Mouse (Mus musculus) testis, adult 2 months (tissue): Measurements from ENCODE around the gene Oscp1. TPM values are rescaled to one million over a fixed set of nuclear protein-coding genes. Genes with fewer than 3 reads are reported as not detected.

Experiments used
- H3K27ac ChIP-seq: fragments of 200-500 bp; 2 replicates; pipeline ENCODE4 v1.5.1; 2012; ENCODE audit warnings: low read depth, low read length; ENCODE audit not compliant: control insufficient read depth, insufficient read depth
- H3K27me3 ChIP-seq: fragments of 200-500 bp; 2 replicates; pipeline ENCODE4 v1.6.1; 2012; ENCODE audit warnings: mild to moderate bottlenecking, low read length, moderate library complexity; ENCODE audit not compliant: control insufficient read depth, insufficient read depth
- H3K36me3 ChIP-seq: fragments of 200-500 bp; 2 replicates; pipeline ENCODE4 v1.6.1; 2012; ENCODE audit warnings: mild to moderate bottlenecking, low read length; ENCODE audit not compliant: control insufficient read depth, insufficient read depth
- H3K4me1 ChIP-seq: fragments of 200-500 bp; 2 replicates; pipeline ENCODE4 v1.6.1; 2012; ENCODE audit warnings: low read length; ENCODE audit not compliant: control insufficient read depth, insufficient read depth
- H3K4me3 ChIP-seq: fragments of 200-500 bp; 2 replicates; pipeline ENCODE4 v1.5.1; 2012; ENCODE audit warnings: low read depth, mild to moderate bottlenecking, low read length, moderate library complexity, mixed read lengths; ENCODE audit not compliant: control insufficient read depth
- CTCF ChIP-seq: fragments of 200-500 bp; IDR thresholded peaks from 2 replicates; pipeline ENCODE4 v1.5.1; 2012; ENCODE audit warnings: low read depth, mild to moderate bottlenecking, inconsistent platforms, low read length, moderate library complexity; ENCODE audit not compliant: control insufficient read depth, insufficient read depth, insufficient replicate concordance
- POLR2A ChIP-seq: fragments of 200-500 bp; IDR thresholded peaks from 2 replicates; pipeline ENCODE4 v1.6.1; 2012; ENCODE audit warnings: low read depth, mild to moderate bottlenecking, inconsistent platforms, low read length, moderate library complexity; ENCODE audit not compliant: control insufficient read depth
- polyA plus RNA-seq: library from polyadenylated mRNA; depleted of rRNA; stranded (reverse); fragments of >200 nt; gene quantifications from 2 replicates; pipeline ENCODE4 v1.2.3, GENCODE M21; 2012

The Oscp1 gene
- polyA plus RNA-seq, 1 experiment: 189 TPM

DNA sequence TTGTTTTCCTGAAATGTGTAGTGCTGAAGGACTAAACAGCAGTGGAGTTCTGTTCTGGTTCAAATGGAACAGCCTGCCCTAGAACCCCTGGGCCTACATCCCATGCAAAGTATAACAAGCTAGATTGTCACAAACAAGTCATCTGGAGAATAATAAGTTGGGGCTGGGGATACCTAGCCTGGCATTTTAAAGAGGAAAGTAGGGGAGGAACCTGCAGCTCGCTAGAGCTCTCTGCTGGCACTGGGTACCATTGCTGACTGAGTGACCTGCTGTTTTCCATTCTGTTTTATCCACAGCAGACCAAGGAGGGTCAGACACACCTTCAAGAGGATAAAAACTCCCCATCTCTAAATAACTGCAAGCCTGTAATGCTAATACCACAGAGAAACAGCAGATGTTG lies 4.5 kb downstream of the Oscp1 start:
- TF ChIP-seq POLR2A (no peak), CTCF (no peak)
- no peak overlapping the region for H3K27ac ChIP-seq
- H3K4me1 ChIP-seq: peaks cover 3% of the 10 kb centered on the region
- H3K36me3 ChIP-seq: no peaks in the 10 kb centered on the region
- no peak overlapping the region for H3K4me3 ChIP-seq
- H3K27me3 ChIP-seq: no peaks in the 10 kb centered on the region

DNA sequence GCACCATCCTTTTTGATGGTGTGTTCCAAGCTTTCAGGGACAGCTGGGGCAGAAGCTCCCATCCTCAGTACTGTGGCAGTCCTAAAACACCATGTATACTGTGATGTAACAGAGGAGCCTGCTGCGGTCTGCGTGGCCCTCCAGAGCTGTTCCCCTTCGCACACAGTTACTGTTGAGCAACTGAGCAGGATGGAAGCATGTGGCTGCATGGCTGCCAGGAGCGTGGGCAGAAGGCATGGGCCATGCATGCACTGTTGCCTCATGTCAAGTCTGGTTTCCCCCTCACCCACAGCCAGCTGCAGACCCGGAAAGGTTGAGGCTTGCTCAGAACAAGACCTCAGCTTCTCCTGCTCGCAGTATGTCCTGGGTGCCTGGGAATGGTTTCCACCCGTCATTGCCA lies 6.9 kb downstream of the Oscp1 start:
- Histone ChIP-seq H3K4me3 (no peak overlapping the region), H3K4me1 (no peaks in the 10 kb centered on the region; the same call in 1 of the 2 replicates), H3K27ac (no peak overlapping the region), H3K27me3 (no peaks in the 10 kb centered on the region), H3K36me3 (no peaks in the 10 kb centered on the region)
- TF ChIP-seq POLR2A: no peak
- TF ChIP-seq CTCF: no peak

DNA sequence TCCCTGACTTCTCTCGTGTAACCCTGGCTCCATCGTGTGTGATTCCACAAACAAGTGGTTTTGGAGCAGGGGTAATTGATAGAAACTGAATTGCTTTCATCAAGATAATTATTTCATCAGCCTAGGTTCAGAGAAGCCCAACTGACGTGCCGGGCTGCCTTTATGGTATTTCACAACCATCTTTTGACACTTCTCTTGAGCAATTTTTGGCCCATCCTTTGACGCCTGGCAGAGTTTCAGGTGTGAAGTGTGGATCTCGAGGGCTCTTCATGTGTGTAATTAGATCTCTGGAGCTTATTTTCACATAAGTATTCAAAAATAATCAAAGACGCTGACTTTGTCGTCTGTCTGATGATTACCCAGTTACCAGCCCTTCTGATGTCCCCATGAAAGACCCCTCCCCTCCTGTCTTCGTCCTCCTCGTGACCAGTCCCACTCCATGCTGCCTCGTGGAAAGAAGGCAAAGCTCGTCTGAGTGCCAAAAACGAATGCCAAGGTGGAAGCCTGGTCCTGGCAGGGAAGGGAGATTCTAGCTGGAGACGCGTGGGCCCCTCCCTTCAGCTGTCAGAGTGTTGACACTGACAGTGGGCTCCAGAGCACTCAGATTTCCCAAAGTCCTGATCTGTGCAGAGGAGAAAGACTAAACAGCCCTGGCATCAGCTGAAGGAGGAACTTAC lies 9.2 kb downstream of the Oscp1 start:
- Histone ChIP-seq H3K27ac (no peak overlapping the region), H3K4me1 (no peaks in the 10 kb centered on the region; the same call in 1 of the 2 replicates), H3K4me3 (no peak overlapping the region), H3K36me3 (no peaks in the 10 kb centered on the region), H3K27me3 (no peaks in the 10 kb centered on the region)
- TF ChIP-seq POLR2A: no peak
- no peak for TF ChIP-seq CTCF

DNA sequence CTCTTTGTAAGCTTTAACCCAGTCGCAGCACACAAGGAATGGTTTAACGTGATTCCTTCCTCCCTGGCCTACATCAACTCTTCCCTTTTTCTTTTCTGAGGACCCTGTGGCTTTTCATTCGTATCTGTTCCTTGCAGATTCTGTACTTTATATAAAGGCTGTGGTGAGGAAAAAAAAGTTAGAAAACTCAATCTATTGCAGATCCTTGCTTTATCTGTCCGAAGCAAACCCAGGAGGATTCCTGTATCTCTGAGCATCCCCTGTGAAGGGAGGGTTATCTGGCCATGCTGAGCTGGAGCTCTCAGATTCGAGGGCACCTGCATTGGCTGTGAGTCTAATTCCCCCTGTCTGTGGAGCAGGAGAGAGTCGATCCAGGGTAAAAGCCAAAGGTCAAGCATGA lies 10.5 kb downstream of the Oscp1 start:
- Histone ChIP-seq H3K4me1 (no peaks in the 10 kb centered on the region; the same call in 1 of the 2 replicates), H3K27ac (no peak overlapping the region), H3K4me3 (no peak overlapping the region), H3K27me3 (no peaks in the 10 kb centered on the region), H3K36me3 (no peaks in the 10 kb centered on the region)
- TF ChIP-seq CTCF (no peak), POLR2A (no peak)

DNA sequence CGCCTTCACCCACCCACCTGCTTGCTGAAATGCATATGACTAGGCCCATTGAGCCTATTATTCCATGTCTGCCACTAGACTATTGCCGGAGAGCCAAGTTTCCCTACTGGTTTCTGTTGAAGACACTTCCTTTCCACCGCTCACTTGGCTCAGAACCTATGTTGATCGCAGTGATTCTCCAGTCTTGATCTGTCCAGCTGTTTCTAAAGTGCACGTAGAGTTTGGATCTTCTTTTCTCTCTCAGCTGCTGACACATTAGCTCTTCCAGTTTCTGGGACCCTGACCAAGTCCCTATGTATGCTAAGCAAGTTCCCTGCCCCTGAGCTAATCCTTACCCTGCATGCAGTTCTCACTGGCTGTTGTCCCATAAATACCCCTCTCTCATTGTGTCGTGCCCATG lies 19.5 kb downstream of the Oscp1 start:
- Histone ChIP-seq H3K4me3 (no peak overlapping the region), H3K27ac (no peak overlapping the region), H3K4me1 (no peaks in the 10 kb centered on the region), H3K36me3 (peaks cover 2% of the 10 kb centered on the region), H3K27me3 (no peaks in the 10 kb centered on the region)
- TF ChIP-seq CTCF (no peak), POLR2A (no peak)

DNA sequence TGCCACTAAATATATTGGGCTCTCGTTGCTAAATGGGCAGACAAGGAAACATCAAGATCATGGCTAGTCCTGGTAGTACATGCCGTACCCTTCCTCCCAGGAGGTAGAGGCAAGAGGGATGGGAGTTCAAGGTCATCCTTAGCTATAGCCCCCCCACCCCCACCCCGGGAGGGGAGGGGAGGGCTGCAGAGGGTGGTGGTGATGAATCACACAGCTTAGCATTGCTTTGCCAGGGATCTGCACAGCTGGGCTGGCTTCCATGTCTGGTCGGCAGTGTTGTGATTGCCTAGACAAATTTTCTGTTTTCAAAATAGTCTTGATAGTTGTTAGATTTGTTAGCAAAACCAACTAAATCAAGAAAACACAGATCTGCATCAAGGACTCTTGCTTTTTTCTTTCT lies 20.9 kb downstream of the Oscp1 start:
- TF ChIP-seq CTCF: no peak
- no peak for TF ChIP-seq POLR2A
- H3K36me3 ChIP-seq: peaks cover 2% of the 10 kb centered on the region
- no peaks in the 10 kb centered on the region for H3K27me3 ChIP-seq
- H3K27ac ChIP-seq: no peak overlapping the region
- H3K4me3 ChIP-seq: no peak overlapping the region
- no peaks in the 10 kb centered on the region for H3K4me1 ChIP-seq

DNA sequence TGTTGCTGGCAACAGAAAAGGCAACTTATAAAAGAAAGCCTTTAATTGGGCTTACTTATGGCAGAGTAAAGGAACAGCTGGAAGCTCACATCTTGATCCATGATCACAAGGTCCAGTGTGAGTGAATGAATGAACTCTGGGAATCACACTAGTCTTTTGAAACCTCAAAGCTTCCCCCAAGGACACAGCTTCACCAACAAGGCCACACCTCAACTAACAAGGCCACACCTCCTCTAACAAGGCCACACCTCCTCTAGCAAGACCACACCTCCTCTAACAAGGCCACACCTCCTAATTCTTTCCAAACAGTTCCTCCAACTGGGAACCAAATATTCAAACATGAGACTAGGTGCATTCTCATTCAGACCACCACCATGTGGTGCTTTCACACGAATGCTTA lies 23.2 kb downstream of the Oscp1 start:
- no peak for TF ChIP-seq POLR2A
- no peak for TF ChIP-seq CTCF
- Histone ChIP-seq H3K27ac (no peak overlapping the region), H3K4me3 (no peak overlapping the region), H3K4me1 (no peaks in the 10 kb centered on the region), H3K27me3 (no peaks in the 10 kb centered on the region), H3K36me3 (no peaks in the 10 kb centered on the region; the same call in none of the 2 replicates)
